Mouse (Mus musculus): ENCODE measurements around the gene Wipf1. TPM values are rescaled to one million over a fixed set of nuclear protein-coding genes. Genes with fewer than 3 reads are reported as not detected.
"Not testable (repeated sequence)": the region's sequence is repeated elsewhere in the genome, so short reads cannot be mapped to it uniquely, and the experiment has no call there.

The Wipf1 gene
- total RNA-seq (2014; fragmentation: Nextera tagmentation) (34.1 and 36.1 TPM in 2 replicates), total RNA-seq (2017) (12.2 and 17.3 TPM in 2 replicates)

- peak; percentile 22; the same call in 1 of the 2 replicates for ATAC-seq (replicated peaks; ENCODE audit: poor library complexity, severe bottlenecking)
Observed at GRCm38 (mm10) chr2:73529356-73530330, at the start of gene Wipf1. Gene Wipf1 (minus strand): TSS chr2:73529734.

DNA sequence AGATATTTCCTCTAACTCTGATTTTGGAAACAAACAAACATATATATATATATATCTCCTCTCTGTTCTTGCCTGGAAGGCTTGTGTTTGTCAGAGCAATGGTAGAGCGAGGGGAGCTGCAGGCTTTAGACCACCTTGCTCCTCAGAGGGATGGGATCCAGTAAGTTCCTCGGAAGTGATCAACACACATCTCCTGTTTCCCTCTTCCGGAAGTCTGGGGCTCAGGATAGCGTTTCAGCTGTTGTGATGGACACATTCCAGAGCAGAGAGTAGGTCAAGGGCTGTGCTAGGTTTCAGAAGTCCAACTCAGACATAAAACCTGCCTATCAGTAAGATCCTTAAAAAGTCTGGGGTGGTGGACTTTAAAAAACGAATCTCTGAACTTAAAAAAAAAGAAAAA is 49.6 kb upstream of the Wipf1 start:
- ATAC-seq (replicated peaks; ENCODE audit: poor library complexity, severe bottlenecking) = no peak

DNA sequence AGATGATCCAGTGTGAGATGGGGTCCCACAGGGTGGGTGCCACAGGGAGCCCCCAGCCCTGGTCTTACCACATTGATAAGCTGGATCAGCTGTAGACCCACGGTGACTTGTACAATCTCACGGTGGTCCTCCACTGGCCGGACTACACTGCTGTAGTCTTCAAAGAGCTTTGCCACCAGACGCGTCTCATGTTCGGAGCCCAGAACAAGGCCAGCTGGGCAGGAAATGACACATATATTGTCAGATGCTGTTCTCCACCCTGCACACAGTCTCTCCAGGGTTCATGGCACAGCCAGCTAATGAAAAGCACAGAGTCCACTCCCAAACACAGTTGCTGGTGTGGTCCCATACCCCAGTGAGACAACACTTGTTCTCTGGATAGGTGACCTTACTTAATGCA is 44.9 kb upstream of the Wipf1 start:
- ATAC-seq (replicated peaks; ENCODE audit: poor library complexity, severe bottlenecking) = no peak

GRCm38 (mm10) chr2:73573556-73573955 is 44.0 kb upstream of the Wipf1 start:
- ATAC-seq (replicated peaks; ENCODE audit: poor library complexity, severe bottlenecking) = no peak

- ATAC-seq (replicated peaks; ENCODE audit: poor library complexity, severe bottlenecking) = peak; percentile 84
Observed at GRCm38 (mm10) chr2:73572539-73573372, 43.2 kb upstream of the Wipf1 start.

- no peak for ATAC-seq (replicated peaks; ENCODE audit: poor library complexity, severe bottlenecking)
Observed at GRCm38 (mm10) chr2:73571901-73572300, 42.4 kb upstream of the Wipf1 start.

- no peak for ATAC-seq (replicated peaks; ENCODE audit: poor library complexity, severe bottlenecking)
Observed at GRCm38 (mm10) chr2:73571304-73571703, 41.8 kb upstream of the Wipf1 start.

DNA sequence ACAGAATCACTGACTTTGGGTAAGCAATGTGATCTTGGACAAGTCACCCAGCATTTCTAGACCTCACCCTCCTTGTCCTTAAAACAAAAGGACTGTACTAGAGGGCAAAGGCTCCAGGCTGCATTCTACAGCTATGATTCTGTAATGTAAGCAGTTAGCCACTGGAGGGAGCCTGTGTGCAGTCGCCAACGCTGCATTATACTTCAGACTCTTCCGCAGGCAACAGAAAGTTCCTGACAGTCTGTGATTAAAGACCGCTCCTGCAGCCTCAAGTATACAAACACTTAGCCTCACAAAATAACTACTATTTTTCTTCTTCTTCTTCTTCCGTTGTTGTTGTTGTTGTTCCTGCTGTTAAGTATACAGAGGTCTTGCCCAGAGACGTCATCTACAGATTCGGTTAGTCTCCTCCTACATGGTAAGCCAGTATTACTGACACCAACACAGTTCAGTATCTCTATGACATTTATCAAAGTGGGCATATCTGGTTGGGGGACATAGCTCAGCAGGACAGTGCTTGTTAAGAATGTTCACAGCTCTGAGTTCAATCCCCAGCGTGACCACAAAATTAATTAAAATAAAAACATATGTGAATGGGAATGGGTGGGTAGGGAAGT is 37.6 kb upstream of the Wipf1 start:
- ATAC-seq (replicated peaks; ENCODE audit: poor library complexity, severe bottlenecking) = peak; percentile 90

GRCm38 (mm10) chr2:73566162-73566561 is 36.6 kb upstream of the Wipf1 start:
- peak; percentile 55 for ATAC-seq (replicated peaks; ENCODE audit: poor library complexity, severe bottlenecking)

GRCm38 (mm10) chr2:73563690-73564089 is 34.2 kb upstream of the Wipf1 start:
- ATAC-seq (replicated peaks; ENCODE audit: poor library complexity, severe bottlenecking) = no peak

DNA sequence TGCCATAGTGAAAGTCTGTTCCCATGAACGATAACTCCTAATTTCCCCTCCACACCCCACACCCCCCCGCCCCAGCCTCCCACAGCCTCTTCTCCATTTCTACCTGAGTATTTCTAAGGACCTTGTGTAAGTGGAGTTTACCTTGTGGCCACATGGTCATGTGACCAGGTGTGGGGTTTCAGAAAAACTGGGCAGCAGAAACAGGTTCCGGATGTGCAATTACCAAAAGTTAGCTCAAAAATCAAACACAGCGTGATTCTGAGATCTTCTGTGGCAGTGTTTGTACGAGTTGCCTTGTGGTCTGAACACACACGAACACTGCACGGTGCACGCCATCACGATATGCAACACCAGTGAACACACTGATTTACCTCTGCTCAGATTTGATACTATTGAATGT is 33.1 kb upstream of the Wipf1 start:
- ATAC-seq (replicated peaks; ENCODE audit: poor library complexity, severe bottlenecking) = no peak

DNA sequence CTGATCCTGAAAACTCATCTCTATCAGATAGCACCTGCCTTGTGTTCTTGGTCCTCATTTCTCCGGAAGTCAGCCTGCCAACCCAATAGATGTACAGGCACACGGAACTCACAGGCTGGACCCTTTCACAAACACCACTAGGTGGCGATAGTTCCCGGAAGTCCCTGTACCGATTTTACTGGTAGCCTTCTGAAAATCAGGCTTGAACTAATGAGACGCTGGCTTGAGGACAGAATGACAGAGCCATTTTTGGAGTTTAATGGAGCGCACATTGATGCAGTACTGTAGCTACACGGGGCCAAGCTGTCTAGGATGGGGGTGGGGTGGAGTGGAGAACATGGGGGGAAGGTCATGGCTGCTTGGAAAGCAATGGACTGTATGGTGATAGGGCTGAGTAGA is 32.1 kb upstream of the Wipf1 start:
- peak; percentile 76 for ATAC-seq (replicated peaks; ENCODE audit: poor library complexity, severe bottlenecking)

DNA sequence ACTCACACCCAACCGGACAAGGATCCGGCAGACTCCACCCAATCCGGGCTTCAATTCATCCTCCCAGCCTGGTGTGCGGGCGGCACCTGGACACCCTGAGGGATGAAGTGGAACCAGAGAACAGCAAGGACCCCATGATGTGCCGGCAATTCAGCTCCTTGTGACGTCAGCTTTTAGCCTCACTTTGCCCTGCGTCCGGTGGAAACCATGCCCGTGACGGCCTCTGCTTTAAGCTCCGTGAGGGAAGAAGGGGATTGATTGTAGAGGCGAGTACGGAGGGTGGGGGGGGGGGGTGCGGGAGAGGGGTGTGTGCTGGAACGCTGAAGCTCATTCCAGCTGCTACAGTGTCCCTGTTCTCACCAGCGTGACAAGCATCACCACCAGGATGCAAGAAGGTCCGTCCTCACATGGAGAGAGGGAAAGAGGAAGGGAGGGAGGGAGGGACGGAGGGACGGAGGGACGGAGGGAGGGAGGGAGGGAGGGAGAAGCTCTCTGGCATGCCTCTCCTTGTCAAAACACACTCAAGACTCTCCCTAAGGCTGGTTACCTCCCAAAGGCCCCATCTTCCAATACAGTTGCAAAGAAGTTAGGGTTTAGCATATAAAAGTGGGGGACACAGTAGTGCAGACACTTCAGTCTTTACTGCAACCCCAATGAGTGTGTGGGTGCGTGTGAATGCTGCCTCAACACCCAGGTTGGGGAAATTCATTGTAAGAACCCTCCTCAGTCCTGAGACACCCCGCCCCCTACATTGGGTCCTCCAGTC is 31.5 kb upstream of the Wipf1 start:
- no peak for ATAC-seq (replicated peaks; ENCODE audit: poor library complexity, severe bottlenecking)

- no peak for ATAC-seq (replicated peaks; ENCODE audit: poor library complexity, severe bottlenecking)
Observed at GRCm38 (mm10) chr2:73560445-73560844, 30.9 kb upstream of the Wipf1 start.

GRCm38 (mm10) chr2:73557956-73558355 is 28.4 kb upstream of the Wipf1 start:
- ATAC-seq (replicated peaks; ENCODE audit: poor library complexity, severe bottlenecking) = no peak

- not testable (repeated sequence) for ATAC-seq (replicated peaks; ENCODE audit: poor library complexity, severe bottlenecking)
Observed at GRCm38 (mm10) chr2:73557061-73557460, 27.5 kb upstream of the Wipf1 start.

GRCm38 (mm10) chr2:73554389-73554788 is 24.9 kb upstream of the Wipf1 start:
- peak; percentile 82 for ATAC-seq (replicated peaks; ENCODE audit: poor library complexity, severe bottlenecking)

DNA sequence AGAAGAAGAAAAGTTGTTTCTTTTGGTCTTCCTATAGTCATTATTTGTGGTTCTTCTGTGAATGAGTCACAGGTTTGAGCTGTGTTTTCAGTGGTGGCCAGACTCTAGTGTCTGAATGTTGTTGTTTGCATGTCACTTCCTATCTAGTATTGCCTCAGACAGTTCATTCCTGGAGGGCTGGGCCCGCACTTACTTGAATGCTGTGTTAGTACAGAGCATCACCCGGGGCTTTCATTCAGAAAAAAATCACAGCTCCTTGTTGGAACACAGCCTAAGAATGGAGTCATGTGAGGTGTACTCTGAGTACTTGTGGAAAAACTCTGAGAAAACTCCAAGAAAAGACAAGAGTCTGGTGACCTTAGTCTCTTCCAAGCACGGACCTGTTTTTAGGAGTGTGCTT is 23.4 kb upstream of the Wipf1 start:
- no peak for ATAC-seq (replicated peaks; ENCODE audit: poor library complexity, severe bottlenecking)

DNA sequence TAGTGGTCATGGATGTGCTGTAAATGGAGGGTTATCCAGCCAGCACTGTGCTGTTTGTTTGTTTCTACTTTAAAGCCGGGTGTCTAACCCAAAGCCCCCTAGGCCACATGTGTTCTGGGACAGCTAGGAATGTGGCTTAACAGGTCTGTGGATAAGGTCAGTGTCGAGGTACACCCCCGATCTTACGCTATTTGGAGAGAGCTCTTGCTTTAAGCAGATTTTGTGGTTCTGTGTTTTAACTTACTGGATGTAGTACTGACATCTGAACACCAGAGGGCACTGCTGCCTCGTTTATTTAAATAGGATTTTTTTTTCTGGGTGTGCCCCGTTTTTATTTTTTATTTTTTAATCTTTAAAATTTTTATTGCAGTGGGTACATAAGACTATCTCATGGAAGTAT is 21.2 kb upstream of the Wipf1 start:
- ATAC-seq (replicated peaks; ENCODE audit: poor library complexity, severe bottlenecking) = no peak

DNA sequence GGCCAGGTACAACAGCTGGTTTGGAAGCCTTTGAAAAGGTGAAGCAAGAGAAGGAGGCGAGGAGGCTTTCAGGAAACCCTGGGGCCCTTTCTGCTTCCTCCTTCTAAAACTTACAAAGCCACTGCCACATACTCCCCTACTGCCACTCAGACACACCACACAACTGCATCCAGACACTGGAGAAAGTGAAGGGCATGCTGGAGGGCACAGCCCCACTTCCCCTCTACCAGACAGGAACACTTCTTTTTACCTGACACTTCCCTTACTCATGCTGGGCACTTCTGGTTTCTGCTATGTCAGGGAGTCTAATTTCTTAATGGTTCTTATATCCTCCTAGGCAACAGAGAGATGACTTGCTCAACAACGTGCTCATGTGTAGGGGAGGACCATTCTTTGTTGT is 19.0 kb upstream of the Wipf1 start:
- peak; percentile 86 for ATAC-seq (replicated peaks; ENCODE audit: poor library complexity, severe bottlenecking)

Measured in granulocyte monocyte progenitor cell, adult 5-6 weeks (primary cell).